Mouse (Mus musculus): Measurements from ENCODE around the gene 1700016C15Rik.

1700016C15Rik gene

GRCm38 (mm10) chr1:177797151-177797755 lies 67.6 kb downstream of the 1700016C15Rik start:
- DNase-seq = peak; percentile 16

All from thymus, postnatal 14 days (tissue).